Mouse (Mus musculus) limb, embryonic 15.5 days (tissue): ENCODE results near the gene Polr2c. TPM values are rescaled to one million over a fixed set of nuclear protein-coding genes. Genes with fewer than 3 reads are reported as not detected.
"Not testable (repeated sequence)": the region's sequence is repeated elsewhere in the genome, so short reads cannot be mapped to it uniquely, and the experiment has no call there.

Experiments
- ATAC-seq: fragments of 200-750 bp; cut with Nextera tagmentation; 2 replicates; pipeline ENCODE4 v1.8.0; 2017; ENCODE audit warnings: low read depth, moderate TSS enrichment; ENCODE audit not compliant: insufficient number of reproducible peaks, low FRiP score, low TSS enrichment
- H3K27ac ChIP-seq: fragments of 300-500 bp; sonication (generic); 2 replicates; pipeline ENCODE4 v1.5.1; 2015; ENCODE audit warnings: moderate library complexity, mild to moderate bottlenecking, inconsistent platforms
- H3K27me3 ChIP-seq: fragments of 300-500 bp; sonication (generic); 2 replicates; pipeline ENCODE4 v1.6.1; 2015; ENCODE audit warnings: inconsistent platforms
- H3K36me3 ChIP-seq: fragments of 300-500 bp; sonication (generic); 2 replicates; pipeline ENCODE4 v1.6.1; 2015; ENCODE audit warnings: inconsistent platforms
- H3K4me1 ChIP-seq: fragments of 300-500 bp; sonication (generic); 2 replicates; pipeline ENCODE4 v1.6.1; 2015; ENCODE audit warnings: inconsistent platforms
- H3K4me2 ChIP-seq: fragments of 300-500 bp; sonication (generic); 2 replicates; pipeline ENCODE4 v1.6.1; 2015; ENCODE audit warnings: mild to moderate bottlenecking, inconsistent platforms
- H3K4me3 ChIP-seq: fragments of 300-500 bp; sonication (generic); 2 replicates; pipeline ENCODE4 v1.5.1; 2015; ENCODE audit warnings: mild to moderate bottlenecking, inconsistent platforms
- H3K9ac ChIP-seq: fragments of 300-500 bp; sonication (generic); 2 replicates; pipeline ENCODE4 v1.6.1; 2015; ENCODE audit warnings: inconsistent platforms
- H3K9me3 ChIP-seq: fragments of 300-500 bp; sonication (generic); 2 replicates; pipeline ENCODE4 v1.6.1; 2016; ENCODE audit warnings: inconsistent platforms
- WGBS: fragments of 180-500 bp; shearing (Covaris S2); methylation state at CpG from one replicate; pipeline ENCODE4 v1.1.7; 2015; 5-methylcytosine and 5-hydroxymethylcytosine counted together
- polyA plus RNA-seq: library from polyadenylated mRNA; unstranded; fragments of >200 nt; fragmentation: Nextera tagmentation; extraction: Ambion mirVana; gene quantifications from 2 replicates; pipeline ENCODE4 v1.2.1, GENCODE M21; 2015

Gene Polr2c
- polyA plus RNA-seq, 1 experiment from 2014 or later: 121 TPM

DNA sequence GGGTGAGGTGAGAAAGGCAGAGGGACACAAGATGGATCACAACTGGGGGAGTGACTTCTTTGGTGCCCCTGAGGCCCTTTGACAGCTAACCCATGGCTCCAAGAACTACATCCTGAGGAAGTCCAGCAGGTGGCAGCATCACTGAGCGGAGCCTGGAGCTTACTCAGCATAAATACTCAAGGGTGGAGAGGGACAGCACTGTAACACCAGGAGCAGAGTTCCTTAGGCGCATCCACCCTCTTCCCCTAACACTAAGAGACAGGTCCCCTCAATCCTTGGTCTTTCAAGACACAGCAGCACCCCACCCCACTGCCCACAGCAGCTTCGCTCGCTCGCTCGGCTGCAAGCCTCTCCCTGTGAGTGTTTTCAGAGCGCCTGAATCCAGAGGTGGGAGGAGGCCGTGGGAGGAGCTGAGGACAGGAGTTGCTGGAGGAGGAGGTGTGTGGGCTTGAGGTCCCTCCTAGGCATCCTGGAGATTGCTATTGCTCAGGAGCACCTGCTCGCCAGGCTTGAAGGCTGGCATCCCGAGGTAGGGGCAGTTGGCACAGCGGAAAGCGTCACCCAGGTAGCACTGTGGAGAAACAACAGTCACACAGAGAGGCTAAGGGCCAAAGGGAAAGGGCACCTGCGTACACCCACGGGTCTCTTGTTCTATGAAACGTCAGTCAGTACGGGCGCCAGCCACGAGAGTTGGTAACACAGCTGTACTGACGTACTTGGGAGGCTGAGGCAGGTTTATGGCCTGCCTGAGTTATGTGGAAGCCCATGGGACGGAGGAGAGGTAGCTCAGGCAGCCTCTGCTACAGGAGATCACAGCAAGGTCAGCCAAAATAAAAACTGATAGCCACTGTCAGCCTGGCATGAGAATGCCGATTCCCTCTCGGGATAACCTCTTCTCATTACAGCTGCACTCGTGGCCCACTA lies 34.4 kb upstream of the Polr2c start:
- Histone ChIP-seq H3K27me3 (no peaks in the 10 kb centered on the region), H3K9me3 (no peaks in the 10 kb centered on the region), H3K36me3 (peaks cover 56% of the 10 kb centered on the region), H3K9ac (no peak overlapping the region), H3K4me2 (no peak overlapping the region), H3K27ac (no peak overlapping the region), H3K4me3 (no peak overlapping the region), H3K4me1 (no peaks in the 10 kb centered on the region)
- 76% methylated on average over 23 of the region's 23 CpGs for WGBS
- ATAC-seq: no peak

- Histone ChIP-seq H3K9me3 (no peaks in the 10 kb centered on the region), H3K9ac (no peak overlapping the region), H3K4me2 (no peak overlapping the region), H3K27me3 (no peaks in the 10 kb centered on the region), H3K36me3 (peaks cover 66% of the 10 kb centered on the region), H3K4me1 (no peaks in the 10 kb centered on the region), H3K27ac (no peak overlapping the region), H3K4me3 (no peak overlapping the region)
- ATAC-seq: no peak
- 88% methylated on average over 6 of the region's 6 CpGs for WGBS
Measured at GRCm38 (mm10) chr8:94825170-94825569, 32.1 kb upstream of the Polr2c start.

DNA sequence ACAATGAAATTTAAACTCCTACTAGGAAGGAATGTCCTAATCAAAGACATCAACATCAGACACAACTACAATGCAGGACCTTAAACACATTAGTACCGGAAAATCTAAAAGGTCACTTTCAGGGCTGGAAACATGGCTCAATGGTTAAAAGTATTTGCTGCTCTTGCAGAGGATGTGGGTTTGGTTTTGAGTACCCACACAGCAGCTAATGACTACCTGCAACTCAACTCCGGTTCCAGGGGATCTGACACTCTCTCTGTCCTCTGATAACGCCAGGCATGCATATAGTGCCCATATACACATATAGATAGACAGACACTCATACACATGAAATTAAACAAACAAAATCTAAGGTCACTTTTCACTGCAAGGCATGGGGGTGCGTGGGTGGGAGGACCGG lies 31.0 kb upstream of the Polr2c start:
- Histone ChIP-seq H3K4me3 (no peak overlapping the region), H3K9me3 (no peaks in the 10 kb centered on the region), H3K36me3 (peaks cover 66% of the 10 kb centered on the region), H3K9ac (no peak overlapping the region), H3K27me3 (no peaks in the 10 kb centered on the region), H3K4me1 (no peaks in the 10 kb centered on the region), H3K4me2 (no peak overlapping the region), H3K27ac (no peak overlapping the region)
- ATAC-seq: no peak
- 90% methylated on average over 5 of the region's 5 CpGs for WGBS

DNA sequence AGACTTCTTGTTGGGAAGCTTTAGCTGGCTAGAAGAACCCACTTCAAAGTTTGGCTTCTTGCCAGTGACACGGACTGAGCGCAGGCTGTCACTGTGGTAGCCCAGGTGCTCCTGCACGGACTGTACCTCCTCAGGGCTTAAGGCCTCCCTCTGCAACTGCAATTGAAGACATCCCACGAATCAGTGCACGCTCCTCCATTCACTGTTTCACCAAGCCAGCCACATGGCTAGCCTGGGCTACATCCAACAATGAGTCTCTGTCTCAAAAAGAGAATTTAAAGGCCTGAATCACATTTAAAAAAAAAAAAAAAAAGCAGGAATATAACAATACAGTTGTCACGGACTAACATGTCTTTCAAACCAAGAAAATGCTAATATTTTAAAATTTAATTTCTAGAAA lies 29.0 kb upstream of the Polr2c start:
- H3K36me3 ChIP-seq: peaks cover 56% of the 10 kb centered on the region
- ATAC-seq: no peak

GRCm38 (mm10) chr8:94833901-94834405 lies 23.3 kb upstream of the Polr2c start:
- peaks cover 20% of the 10 kb centered on the region for H3K36me3 ChIP-seq
- H3K4me1 ChIP-seq: peaks cover 13% of the 10 kb centered on the region
- WGBS: 72% methylated on average over 7 of the region's 7 CpGs
- H3K27ac ChIP-seq, ATAC-seq, H3K4me3 ChIP-seq, H3K9me3 ChIP-seq, H3K4me2 ChIP-seq, H3K9ac ChIP-seq, H3K27me3 ChIP-seq: not testable (repeated sequence)

More for the DNA sequence above, 29.0 kb upstream of the Polr2c start:
- no peaks in the 10 kb centered on the region for H3K4me1 ChIP-seq
- H3K9me3 ChIP-seq: no peaks in the 10 kb centered on the region
- H3K9ac ChIP-seq: no peak overlapping the region
- no peaks in the 10 kb centered on the region for H3K27me3 ChIP-seq
- H3K27ac ChIP-seq: no peak overlapping the region
- no peak overlapping the region for H3K4me2 ChIP-seq
- no peak overlapping the region for H3K4me3 ChIP-seq
- 79% methylated on average over 6 of the region's 6 CpGs for WGBS

DNA sequence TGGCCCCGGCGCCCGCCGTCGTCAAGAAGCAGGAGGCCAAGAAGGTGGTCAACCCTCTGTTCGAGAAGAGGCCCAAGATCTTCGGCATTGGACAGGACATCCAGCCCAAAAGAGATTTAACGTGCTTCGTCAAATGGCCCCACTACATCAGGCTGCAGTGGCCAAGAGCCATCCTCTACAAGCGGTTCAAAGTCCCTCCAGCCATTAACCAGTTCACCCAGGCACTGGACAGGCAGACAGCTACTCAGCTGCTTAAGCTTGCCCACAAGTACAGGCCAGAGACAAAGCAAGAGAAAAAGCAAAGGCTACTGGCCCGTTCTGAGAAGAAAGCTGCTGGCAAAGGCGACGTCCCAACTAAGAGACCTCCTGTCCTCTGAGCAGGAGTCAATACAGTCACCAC lies 21.5 kb upstream of the Polr2c start:
- not testable (repeated sequence) for H3K27ac ChIP-seq, H3K27me3 ChIP-seq, H3K4me2 ChIP-seq, H3K9me3 ChIP-seq, H3K4me3 ChIP-seq, H3K36me3 ChIP-seq, ATAC-seq, H3K9ac ChIP-seq
- WGBS: 91% methylated on average over 13 of the region's 13 CpGs
- H3K4me1 ChIP-seq: peaks cover 13% of the 10 kb centered on the region

GRCm38 (mm10) chr8:94836456-94837240 lies 20.6 kb upstream of the Polr2c start:
- Histone ChIP-seq H3K4me1 (peaks cover 13% of the 10 kb centered on the region), H3K4me2 (peak overlapping the region; percentile 84), H3K36me3 (peaks cover 3% of the 10 kb centered on the region), H3K9ac (no peak overlapping the region), H3K4me3 (peak overlapping the region; percentile 87), H3K27ac (no peak overlapping the region), H3K9me3 (no peaks in the 10 kb centered on the region), H3K27me3 (no peaks in the 10 kb centered on the region)
- WGBS: 71% methylated on average over 11 of the region's 11 CpGs
- ATAC-seq: no peak

DNA sequence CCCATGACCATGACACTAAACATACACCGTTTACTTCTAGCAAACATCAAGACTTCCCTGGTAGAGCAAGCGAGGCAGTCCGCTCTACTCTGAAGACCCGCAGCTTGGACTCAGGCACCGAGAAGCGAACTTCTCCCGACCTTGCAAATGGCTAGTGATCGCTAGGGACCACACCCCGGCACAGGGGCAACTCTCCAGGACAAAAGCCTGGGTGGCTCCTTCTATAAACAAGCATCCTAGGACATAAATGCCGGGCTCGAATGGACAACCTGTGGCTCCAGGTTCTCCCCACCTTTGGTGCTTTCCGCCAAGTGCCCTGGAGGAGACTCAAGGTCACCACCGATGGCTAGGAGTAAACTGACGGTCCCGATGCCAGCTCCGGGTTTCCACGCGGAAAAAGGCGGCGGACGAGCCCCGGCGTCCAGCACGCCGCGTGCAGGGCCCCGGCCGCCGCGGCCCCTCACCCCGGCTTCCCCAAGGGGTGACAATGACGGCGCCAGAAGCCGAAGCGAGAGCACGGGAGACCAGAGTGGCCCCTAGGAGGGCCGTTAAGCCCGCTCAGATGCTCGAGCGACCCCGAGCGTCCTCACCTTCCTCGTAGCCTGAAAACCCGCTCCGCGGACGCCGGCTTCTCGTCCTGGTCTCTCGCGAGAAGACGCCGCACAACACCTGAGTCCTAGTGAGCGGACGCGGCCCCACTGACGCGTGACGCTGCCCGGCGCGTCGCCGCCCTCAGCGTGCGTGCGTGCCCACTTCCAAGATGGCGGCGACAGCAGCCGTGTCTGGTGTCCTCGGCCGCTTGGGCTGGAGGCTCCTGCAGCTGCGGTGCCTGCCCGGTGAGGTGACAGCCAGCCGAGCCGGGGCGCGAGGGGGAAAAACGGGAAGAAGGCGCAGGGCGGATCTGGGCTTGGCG lies 19.3 kb upstream of the Polr2c start, which contains the start of the genes Coq9 and Ciapin1:
Coq9 (plus strand) TSS at position 660 of the 913 bp plus-strand sequence.
Ciapin1 (minus strand) TSS at position 697 of the 913 bp plus-strand sequence.
- under 1% methylated on average over 81 of the region's 82 CpGs for WGBS
- H3K27ac ChIP-seq: peak within 1 kb of the TSS; percentile 94
- peak within 1 kb of the TSS; percentile 87 for H3K4me3 ChIP-seq

GRCm38 (mm10) chr8:94838600-94838999 lies 18.6 kb upstream of the Polr2c start:
- Histone ChIP-seq H3K27me3 (no peaks in the 10 kb centered on the region), H3K27ac (peak overlapping the region; percentile 94), H3K4me2 (peak overlapping the region; percentile 84), H3K4me1 (peaks cover 13% of the 10 kb centered on the region), H3K36me3 (peaks cover 11% of the 10 kb centered on the region), H3K4me3 (peak overlapping the region; percentile 87), H3K9ac (peak overlapping the region; percentile 90), H3K9me3 (no peaks in the 10 kb centered on the region)
- no peak for ATAC-seq
- WGBS: under 1% methylated on average over 24 of the region's 24 CpGs

More for the DNA sequence above, 19.3 kb upstream of the Polr2c start, which contains the start of the genes Coq9 and Ciapin1:
- Histone ChIP-seq H3K9ac (peak within 1 kb of the TSS; percentile 90), H3K4me2 (peak within 1 kb of the TSS; percentile 84), H3K9me3 (no peaks in the 10 kb centered on the region), H3K4me1 (peaks cover 13% of the 10 kb centered on the region), H3K27me3 (no peaks in the 10 kb centered on the region), H3K36me3 (peaks cover 8% of the 10 kb centered on the region; the same call in 1 of the 2 replicates)
- ATAC-seq: peak; percentile 93

DNA sequence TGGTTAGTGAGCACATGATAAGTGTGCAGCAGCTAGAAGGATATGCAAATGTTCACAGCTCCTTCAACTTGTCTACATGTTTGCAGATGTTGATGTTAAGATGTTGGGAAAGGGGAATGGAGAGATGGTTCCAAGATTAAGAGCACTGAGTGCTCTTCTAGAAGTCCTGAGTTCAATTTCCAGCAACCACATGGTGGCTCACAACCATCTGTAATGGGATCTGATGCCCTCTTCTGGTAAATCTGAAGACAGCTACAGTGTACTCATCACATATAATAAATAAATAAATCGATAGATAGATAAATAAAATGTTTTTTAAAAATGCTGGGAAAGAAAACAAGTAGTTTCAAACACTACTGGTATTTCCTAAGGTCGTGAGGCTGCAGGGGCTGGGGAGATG lies 16.1 kb upstream of the Polr2c start:
- no peak overlapping the region for H3K9ac ChIP-seq
- H3K27ac ChIP-seq: no peak overlapping the region
- H3K27me3 ChIP-seq: no peaks in the 10 kb centered on the region
- H3K4me2 ChIP-seq: no peak overlapping the region
- peaks cover 36% of the 10 kb centered on the region for H3K36me3 ChIP-seq
- H3K4me3 ChIP-seq: no peak overlapping the region
- ATAC-seq: no peak
- WGBS: 48% methylated on average over 2 of the region's 2 CpGs
- no peaks in the 10 kb centered on the region for H3K9me3 ChIP-seq
- peaks cover 13% of the 10 kb centered on the region for H3K4me1 ChIP-seq

DNA sequence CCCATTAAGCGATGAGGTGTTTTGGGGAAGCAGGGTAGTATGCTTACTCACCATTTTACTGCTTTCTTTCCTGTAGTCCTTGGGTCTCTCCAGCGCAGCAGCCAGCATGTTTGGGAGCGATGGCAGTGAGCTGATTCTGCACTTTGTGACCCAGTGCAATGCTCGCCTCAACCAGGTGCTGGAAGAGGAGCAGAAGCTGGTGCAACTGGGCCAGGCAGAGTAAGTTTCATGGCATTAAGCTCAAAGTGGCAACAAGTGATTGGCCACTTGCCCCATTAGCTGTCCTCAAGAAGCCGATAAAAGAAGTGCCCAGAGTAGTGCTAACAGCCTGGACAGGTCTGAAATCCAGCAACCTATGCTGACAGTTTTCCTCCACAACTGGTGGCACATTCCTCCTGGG lies 7.2 kb upstream of the Polr2c start:
- no peak overlapping the region for H3K9ac ChIP-seq
- ATAC-seq: no peak
- no peaks in the 10 kb centered on the region for H3K4me1 ChIP-seq
- WGBS: 90% methylated on average over 5 of the region's 5 CpGs
- H3K27me3 ChIP-seq: no peaks in the 10 kb centered on the region
- no peak overlapping the region for H3K4me2 ChIP-seq
- peaks cover 97% of the 10 kb centered on the region for H3K36me3 ChIP-seq
- H3K27ac ChIP-seq: no peak overlapping the region
- H3K9me3 ChIP-seq: no peaks in the 10 kb centered on the region
- H3K4me3 ChIP-seq: no peak overlapping the region
